Mouse (Mus musculus) bone marrow macrophage, adult 2 months (primary cell): ENCODE measurements around the gene Vps13d. TPM values are rescaled to one million over a fixed set of nuclear protein-coding genes. Genes with fewer than 3 reads are reported as not detected.

Source experiments
- H3K27ac ChIP-seq: 2 replicates; pipeline ENCODE4 v1.5.1; 2012; ENCODE audit warnings: low read depth, low read length; ENCODE audit not compliant: insufficient read depth
- H3K4me1 ChIP-seq: 2 replicates; pipeline ENCODE4 v1.6.1; 2012; ENCODE audit warnings: low read length; ENCODE audit not compliant: control insufficient read depth, insufficient read depth
- H3K4me3 ChIP-seq: 2 replicates; pipeline ENCODE4 v1.5.1; 2012; ENCODE audit warnings: mild to moderate bottlenecking, low read length, moderate library complexity; ENCODE audit not compliant: insufficient read depth
- CTCF ChIP-seq: IDR thresholded peaks from 2 replicates; pipeline ENCODE4 v1.5.1; 2012; ENCODE audit warnings: low read depth, mild to moderate bottlenecking, low read length, moderate library complexity
- POLR2A ChIP-seq: IDR thresholded peaks from 2 replicates; pipeline ENCODE4 v1.6.1; 2012; ENCODE audit warnings: mild to moderate bottlenecking, low read depth, low read length, borderline replicate concordance
- polyA plus RNA-seq: library from polyadenylated mRNA; stranded (reverse); fragments of >200 nt; gene quantifications from 2 replicates; pipeline ENCODE4 v1.2.4, GENCODE M21; 2012; ENCODE audit not compliant: missing spikeins, insufficient read depth, insufficient read length

Vps13d gene
- polyA plus RNA-seq, 1 experiment: 44.8 TPM

GRCm38 (mm10) chr4:144953421-144953820 is 241.4 kb downstream of the Vps13d start:
- TF ChIP-seq POLR2A (no peak), CTCF (no peak)
- no peak overlapping the region for H3K4me3 ChIP-seq

GRCm38 (mm10) chr4:144951859-144952258 is 242.9 kb downstream of the Vps13d start:
- TF ChIP-seq POLR2A (no peak), CTCF (no peak)
- Histone ChIP-seq H3K4me3 (no peak overlapping the region), H3K4me1 (peaks cover 41% of the 10 kb centered on the region), H3K27ac (no peak overlapping the region)

More at GRCm38 (mm10) chr4:144953421-144953820, 241.4 kb downstream of the Vps13d start:
- H3K4me1 ChIP-seq: peaks cover 37% of the 10 kb centered on the region
- H3K27ac ChIP-seq: no peak overlapping the region

- Histone ChIP-seq H3K4me3 (no peak overlapping the region), H3K27ac (no peak overlapping the region), H3K4me1 (peaks cover 38% of the 10 kb centered on the region)
- TF ChIP-seq CTCF: no peak
- TF ChIP-seq POLR2A: no peak
These were observed 243.9 kb downstream of the Vps13d start for GRCm38 (mm10) chr4:144950883-144951282.

- TF ChIP-seq POLR2A (no peak), CTCF (no peak)
- Histone ChIP-seq H3K4me3 (no peak overlapping the region), H3K27ac (no peak overlapping the region), H3K4me1 (peaks cover 34% of the 10 kb centered on the region)
These were observed 244.5 kb downstream of the Vps13d start for GRCm38 (mm10) chr4:144950327-144950711.

GRCm38 (mm10) chr4:144949441-144950326 is 245.1 kb downstream of the Vps13d start:
- Histone ChIP-seq H3K27ac (no peak overlapping the region), H3K4me1 (peaks cover 32% of the 10 kb centered on the region), H3K4me3 (no peak overlapping the region)
- TF ChIP-seq POLR2A (no peak), CTCF (no peak)

- H3K27ac ChIP-seq: no peak overlapping the region
- peaks cover 27% of the 10 kb centered on the region for H3K4me1 ChIP-seq
- TF ChIP-seq CTCF: no peak
- no peak for TF ChIP-seq POLR2A
- no peak overlapping the region for H3K4me3 ChIP-seq
These were observed 246.9 kb downstream of the Vps13d start for GRCm38 (mm10) chr4:144947738-144948390.

- TF ChIP-seq CTCF (no peak), POLR2A (no peak)
- Histone ChIP-seq H3K4me3 (no peak overlapping the region), H3K27ac (no peak overlapping the region), H3K4me1 (peaks cover 8% of the 10 kb centered on the region)
These were observed 251.5 kb downstream of the Vps13d start for GRCm38 (mm10) chr4:144943273-144943672.

GRCm38 (mm10) chr4:144942433-144942832 is 252.4 kb downstream of the Vps13d start:
- no peak overlapping the region for H3K4me3 ChIP-seq
- TF ChIP-seq CTCF (no peak), POLR2A (no peak)
- H3K4me1 ChIP-seq: no peaks in the 10 kb centered on the region
- H3K27ac ChIP-seq: no peak overlapping the region

- no peak overlapping the region for H3K4me3 ChIP-seq
- H3K27ac ChIP-seq: no peak overlapping the region
- H3K4me1 ChIP-seq: no peaks in the 10 kb centered on the region
- TF ChIP-seq CTCF (no peak), POLR2A (no peak)
These were observed 253.9 kb downstream of the Vps13d start for GRCm38 (mm10) chr4:144940796-144941462.
